In the genomic region with DNA sequence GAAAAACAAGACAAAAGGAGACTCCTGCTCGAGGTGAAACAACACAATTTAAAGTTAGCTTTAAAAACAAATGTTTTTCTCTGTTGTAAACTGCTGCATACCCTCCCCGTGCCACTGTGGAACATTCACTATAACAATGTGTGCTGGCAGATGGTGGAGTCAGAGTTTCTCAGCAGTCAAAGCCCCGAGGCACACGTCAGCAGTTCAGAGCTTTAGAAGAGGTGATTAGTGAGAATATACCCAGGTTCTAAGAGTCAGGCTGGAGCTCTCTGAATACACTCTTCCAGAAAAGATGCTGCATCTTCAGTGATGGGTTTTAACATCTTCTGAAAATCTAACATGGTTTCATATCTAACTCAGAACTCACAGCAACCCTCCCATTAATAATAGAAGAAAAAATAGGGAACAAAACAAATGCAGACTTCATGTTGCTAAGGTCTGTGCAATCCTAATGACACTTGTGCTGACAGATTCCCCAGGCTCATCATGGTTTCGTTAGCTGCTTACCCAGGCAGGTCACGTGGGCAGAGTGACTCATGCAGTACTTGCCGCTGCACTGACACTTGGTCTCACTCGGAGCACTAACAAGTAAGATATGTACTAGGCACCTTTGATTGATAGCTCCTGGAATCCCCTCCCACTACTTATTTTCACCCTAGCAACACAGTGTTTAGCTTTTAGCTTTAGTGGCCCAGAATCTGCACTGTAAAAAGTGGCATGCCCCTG, we compare ENCODE assay signal across 8 mouse cellular contexts. TPM values are rescaled to one million over a fixed set of nuclear protein-coding genes. Genes with fewer than 3 reads are reported as not detected.
A peak's percentile ranks its signal among the peaks of the same experiment; 100 is the strongest.
DNase-seq lines count a peak whose midpoint lies in the region; ATAC-seq lines count a peak whose summit lies in the region.

No protein-coding gene starts in this region.

- intact Hi-C loops in left cerebral cortex, postnatal 36 days (cut with DNase I): loop anchor here (5.0 kb wide), 1 partner anchor 41 kb away; no protein-coding TSS in a partner anchor

- H3K27ac ChIP-seq in lung, embryonic 16.5 days (ENCODE audit: low read length): no peak overlapping the region
- H3K27ac ChIP-seq in forebrain, embryonic 16.5 days (ENCODE audit: low read length): no peak overlapping the region

- no peaks in the 10 kb centered on the region for H3K27me3 ChIP-seq in lung, embryonic 16.5 days (ENCODE audit: control insufficient read depth, insufficient read depth, low read depth, low read length)
- H3K27me3 ChIP-seq in forebrain, embryonic 16.5 days (replicated peaks; ENCODE audit: control insufficient read depth, insufficient read depth, low read length): no peaks in the 10 kb centered on the region

- ATAC-seq in lung, embryonic 16.5 days (ENCODE audit: low read depth): peak; percentile 64
- ATAC-seq in forebrain, embryonic 16.5 days: no peak

- H3K9me3 ChIP-seq in lung, embryonic 16.5 days (ENCODE audit: control insufficient read depth, low read length): no peaks in the 10 kb centered on the region
- no peaks in the 10 kb centered on the region for H3K9me3 ChIP-seq in forebrain, embryonic 16.5 days (ENCODE audit: control insufficient read depth, low read length)

- H3K4me2 ChIP-seq in lung, embryonic 16.5 days (ENCODE audit: low read depth, low read length): no peak overlapping the region
- H3K4me2 ChIP-seq in forebrain, embryonic 16.5 days (ENCODE audit: low read length): no peak overlapping the region

- no peak overlapping the region for H3K4me3 ChIP-seq in lung, embryonic 16.5 days (ENCODE audit: low read length)
- H3K4me3 ChIP-seq in forebrain, embryonic 16.5 days (replicated peaks; ENCODE audit: low read length): no peak overlapping the region

- WGBS in lung, embryonic 16.5 days: 51% methylated on average over 8 of the region's 8 CpGs
- WGBS in forebrain, embryonic 16.5 days: 78% methylated on average over 8 of the region's 8 CpGs

- no peak overlapping the region for H3K9ac ChIP-seq in lung, embryonic 16.5 days (ENCODE audit: low read length)
- H3K9ac ChIP-seq in forebrain, embryonic 16.5 days (replicated peaks; ENCODE audit: low read depth, low read length): no peak overlapping the region

- peaks cover 25% of the 10 kb centered on the region for H3K36me3 ChIP-seq in lung, embryonic 16.5 days (ENCODE audit: control insufficient read depth, insufficient read depth, low read length)
- H3K36me3 ChIP-seq in forebrain, embryonic 16.5 days (ENCODE audit: control insufficient read depth, insufficient read depth): peaks cover 5% of the 10 kb centered on the region

- peak; percentile 59 for DNase-seq in left cerebral cortex, adult 11 months (ENCODE audit: low spot score)
- DNase-seq in left cerebral cortex, postnatal 36 days (ENCODE audit: low spot score in 2 of 2): no peak
- DNase-seq in Muller cell, postnatal 12 days (ENCODE audit: inconsistent ontology term): peak; percentile 55
- peak; percentile 46 to 47 for DNase-seq in heart, adult 9 months (ENCODE audit: low spot score in 2 of 2)
- no peak for DNase-seq in spleen, adult 18-20 months
- DNase-seq in cerebellum, adult 9-10 months: no peak

- H3K4me1 ChIP-seq in lung, embryonic 16.5 days (replicated peaks; ENCODE audit: control insufficient read depth, insufficient read depth, low read length): no peaks in the 10 kb centered on the region
- no peaks in the 10 kb centered on the region for H3K4me1 ChIP-seq in forebrain, embryonic 16.5 days (replicated peaks; ENCODE audit: control insufficient read depth, insufficient read depth, low read length)

RNA-seq across cellular contexts. Expression of a gene that starts 28.7 kb away (rescaled TPM):
- total RNA-seq in left cerebral cortex, postnatal 36 days (2021): 1 to 10 TPM in 1 of 2 experiments, under 1 TPM in 1; 0.39 to 1.1 TPM
- 0.43 and 0.87 TPM in 2 replicates for polyA plus RNA-seq in lung, embryonic 16.5 days (2015; fragmentation: Nextera tagmentation; extraction: Ambion mirVana)
- polyA plus RNA-seq in forebrain, embryonic 16.5 days (2015; fragmentation: Nextera tagmentation; extraction: Ambion mirVana): 0.27 and 0.42 TPM in 2 replicates

RNA-seq across cellular contexts. Expression of a gene that starts 46.6 kb away (rescaled TPM):
- 10 to 100 TPM; 23.0 to 25.2 TPM for total RNA-seq in left cerebral cortex, postnatal 36 days (2021)
- polyA plus RNA-seq in lung, embryonic 16.5 days (2015; fragmentation: Nextera tagmentation; extraction: Ambion mirVana): 90.8 and 93.9 TPM in 2 replicates
- 18.6 and 20.0 TPM in 2 replicates for polyA plus RNA-seq in forebrain, embryonic 16.5 days (2015; fragmentation: Nextera tagmentation; extraction: Ambion mirVana)

Comparison
In these comparisons a context has a peak if more than half of its experiments do, and no peak if none do; other contexts are left out.
1. DNase-seq: peak in left cerebral cortex, adult 11 months (single experiment), Muller cell, postnatal 12 days (single experiment) and heart, adult 9 months (2 of 2); none in left cerebral cortex, postnatal 36 days (0 of 2), spleen, adult 18-20 months (0 of 2) and cerebellum, adult 9-10 months (single experiment).